Mouse (Mus musculus) C2C12 (cell line): ENCODE measurements around the gene Rnaset2b.
"Not testable (repeated sequence)": the region's sequence is repeated elsewhere in the genome, so short reads cannot be mapped to it uniquely, and the experiment has no call there.

Source experiments
- CEBPB ChIP-seq: IDR thresholded peaks from one replicate; pipeline ENCODE4 v1.6.1; 2011; ENCODE audit warnings: low read depth, mild to moderate bottlenecking, control low read depth, moderate library complexity
- CTCF ChIP-seq: IDR thresholded peaks from one replicate; pipeline ENCODE4 v1.5.1; 2011; ENCODE audit not compliant: control insufficient read depth, insufficient read depth, insufficient read length
- MAX ChIP-seq: IDR thresholded peaks from one replicate; pipeline ENCODE4 v1.6.1; 2011; ENCODE audit warnings: mild to moderate bottlenecking, control low read depth
- MYOD1 ChIP-seq: IDR thresholded peaks from one replicate; pipeline ENCODE4 v1.6.1; 2011; ENCODE audit warnings: low read depth; ENCODE audit not compliant: control insufficient read depth, insufficient read length
- MYOG ChIP-seq: IDR thresholded peaks from one replicate; pipeline ENCODE4 v1.6.1; 2011; ENCODE audit not compliant: control insufficient read depth, insufficient read length; ENCODE audit errors: extremely low read depth
- USF1 ChIP-seq: IDR thresholded peaks from one replicate; pipeline ENCODE4 v1.6.1; 2011; ENCODE audit warnings: low read depth, mild to moderate bottlenecking, control low read depth, moderate library complexity

GRCm38 (mm10) chr17:7030622-7031174, 60.3 kb downstream of the Rnaset2b start:
- TF ChIP-seq CTCF, MYOD1, CEBPB, USF1, MAX, MYOG: not testable (repeated sequence)
